Mouse (Mus musculus) small intestine, adult 2 months (tissue): ENCODE data around the gene Axin2.

Experiments used
- CTCF ChIP-seq: fragments of 200-500 bp; IDR thresholded peaks from 2 replicates; pipeline ENCODE4 v1.5.1; 2012; ENCODE audit warnings: low read depth, mild to moderate bottlenecking, control low read depth, inconsistent platforms, low read length, moderate library complexity, mixed read lengths; ENCODE audit not compliant: insufficient replicate concordance, insufficient read length; ENCODE audit errors: extremely low read depth
- POLR2A ChIP-seq: fragments of 200-500 bp; IDR thresholded peaks from 2 replicates; pipeline ENCODE4 v1.6.1; 2012; ENCODE audit warnings: low read depth, mild to moderate bottlenecking, control low read depth, inconsistent platforms, low read length, moderate library complexity

DNA sequence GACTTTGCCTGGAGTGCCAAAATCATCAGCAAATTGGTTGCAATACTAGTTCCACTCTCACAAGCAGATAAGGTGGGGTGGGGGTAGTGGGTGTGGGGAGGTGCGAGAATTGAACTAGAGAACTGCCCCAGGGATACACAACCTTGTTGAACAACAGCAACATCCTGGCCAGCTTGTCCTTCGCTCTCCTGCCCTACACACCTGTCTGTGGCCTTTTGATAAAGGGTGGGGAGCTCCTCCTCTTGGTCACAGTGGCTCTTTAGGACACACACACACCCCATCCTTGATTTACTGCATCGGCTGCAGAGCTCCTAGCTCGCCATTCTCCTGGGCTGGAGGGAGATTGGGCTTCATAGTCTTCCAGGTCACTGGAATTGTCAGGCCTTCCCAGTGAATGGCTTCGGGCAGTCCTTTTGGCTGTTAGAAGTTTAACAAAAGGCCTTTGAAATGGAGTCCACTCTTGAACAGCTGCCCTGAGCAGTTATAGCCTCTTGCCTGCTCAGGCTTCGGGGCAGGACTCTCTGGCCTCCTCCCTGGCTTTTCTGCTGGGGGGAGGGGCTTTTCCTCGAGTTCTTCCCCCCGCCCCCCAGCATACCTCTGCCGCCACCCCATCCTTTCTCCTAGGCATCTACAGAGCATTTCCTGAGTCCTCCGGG is 26.2 kb upstream of the Axin2 start:
- no peak for TF ChIP-seq CTCF
- no peak for TF ChIP-seq POLR2A
